Mouse (Mus musculus) liver, embryonic 14.5 days (tissue): ENCODE measurements at regions not wholly inside any gene's neighbourhood (a gene's known extent, or its start where the extent isn't known, plus 50 kb on each side); places are given as distances from the start of the nearest gene placed in this dataset.

Experiments
- CTCF ChIP-seq: IDR thresholded peaks from 2 replicates; pipeline ENCODE4 v1.5.1; 2016; ENCODE audit warnings: antibody characterized with exemption, low read depth, control low read depth
- EP300 ChIP-seq: IDR thresholded peaks from 2 replicates; pipeline ENCODE4 v1.6.1; 2016; ENCODE audit warnings: antibody characterized with exemption, low read depth

GRCm38 (mm10) chr13:25507355-25507754, 237.1 kb upstream of the Nrsn1 start:
- TF ChIP-seq CTCF (no peak), EP300 (no peak)
